Mouse (Mus musculus): Measurements from ENCODE around the gene Elovl6. TPM values are rescaled to one million over a fixed set of nuclear protein-coding genes. Genes with fewer than 3 reads are reported as not detected.

The Elovl6 gene
- total RNA-seq, 1 experiment from 2014 or later = 6.5 TPM

DNA sequence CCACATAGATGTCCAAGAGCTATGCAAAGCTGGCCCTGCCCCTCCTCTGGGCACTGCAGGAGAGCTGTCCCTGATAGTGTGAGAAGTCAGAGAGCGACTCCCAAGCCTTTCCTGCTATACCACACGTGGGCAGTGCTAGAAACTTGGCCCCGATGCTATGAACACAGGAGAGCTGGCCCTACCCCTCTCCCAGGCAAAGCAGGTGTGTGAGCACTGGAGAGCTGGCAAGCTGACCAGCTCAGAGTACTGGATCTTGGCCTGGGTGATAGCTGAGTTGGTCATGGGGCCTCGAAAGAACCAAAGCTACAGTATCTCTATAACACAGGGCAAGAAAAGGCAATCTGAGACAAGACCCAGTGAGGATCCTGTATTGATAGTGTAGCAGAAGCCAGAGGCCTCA, 124.4 kb downstream of the Elovl6 start:
- no peak for ATAC-seq (replicated peaks; ENCODE audit: insufficient number of reproducible peaks, low FRiP score, low TSS enrichment, poor library complexity, severe bottlenecking)

- ATAC-seq (replicated peaks; ENCODE audit: insufficient number of reproducible peaks, low FRiP score, low TSS enrichment, poor library complexity, severe bottlenecking) = no peak
Observed at GRCm38 (mm10) chr3:129657222-129657621, 125.1 kb downstream of the Elovl6 start.

DNA sequence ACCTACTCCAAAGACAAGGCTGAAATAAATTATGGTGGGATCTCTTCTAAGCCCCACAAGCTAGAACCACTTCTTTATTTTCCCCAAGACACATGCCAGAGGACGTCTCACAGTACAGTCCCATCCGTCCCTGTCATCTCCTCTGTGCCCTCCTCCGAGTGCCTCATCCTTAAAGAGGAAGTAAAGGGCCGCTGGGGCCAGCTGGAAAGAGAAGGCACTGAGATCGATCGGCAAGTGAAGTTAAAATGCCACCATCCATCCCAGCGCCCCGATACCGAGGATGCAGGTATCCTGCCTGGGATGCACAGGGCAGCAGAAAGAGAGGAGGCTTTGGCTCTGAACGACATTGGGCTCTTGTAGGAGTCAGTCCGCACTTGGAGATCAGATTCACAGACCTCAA, 125.6 kb downstream of the Elovl6 start:
- no peak for ATAC-seq (replicated peaks; ENCODE audit: insufficient number of reproducible peaks, low FRiP score, low TSS enrichment, poor library complexity, severe bottlenecking)

DNA sequence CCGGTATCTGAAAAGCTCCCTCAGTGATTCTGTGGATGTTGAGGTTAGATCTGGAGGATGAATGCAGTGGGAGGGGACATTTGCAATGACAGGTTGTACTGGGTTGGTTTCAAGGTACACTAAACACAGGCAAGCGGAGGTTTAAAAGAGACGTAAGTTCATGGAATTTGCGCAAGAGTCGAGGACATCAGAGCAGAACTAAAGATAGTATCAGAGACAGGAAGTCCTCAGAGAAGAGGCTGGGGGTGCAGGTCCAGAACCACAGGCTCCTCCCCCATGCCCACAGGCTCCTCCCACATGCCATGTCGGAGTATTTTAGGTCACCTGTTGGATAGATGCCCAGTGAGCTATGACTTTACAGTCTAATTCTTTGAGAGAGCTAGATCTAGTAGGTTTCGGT, 126.6 kb downstream of the Elovl6 start:
- peak; percentile 63 for ATAC-seq (replicated peaks; ENCODE audit: insufficient number of reproducible peaks, low FRiP score, low TSS enrichment, poor library complexity, severe bottlenecking)

DNA sequence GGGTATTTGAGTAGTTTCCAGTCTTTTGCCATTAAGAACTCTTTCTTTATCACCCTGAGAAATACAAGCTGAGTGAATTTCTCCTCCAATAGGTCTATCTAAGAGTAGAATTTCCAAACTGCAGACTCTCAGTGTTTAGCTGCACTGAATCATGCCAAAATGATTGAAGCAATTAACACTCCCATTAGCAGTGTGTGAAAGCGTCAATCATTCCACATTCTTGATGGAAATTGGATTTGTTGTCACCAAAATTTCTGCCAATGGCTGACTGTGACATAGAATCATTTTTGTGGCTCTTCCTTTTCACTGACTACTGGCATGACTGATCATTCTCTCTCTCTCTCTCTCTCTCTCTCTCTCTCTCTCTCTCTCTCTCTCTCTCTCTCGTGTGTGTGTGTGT, 131.8 kb downstream of the Elovl6 start:
- ATAC-seq (replicated peaks; ENCODE audit: insufficient number of reproducible peaks, low FRiP score, low TSS enrichment, poor library complexity, severe bottlenecking) = no peak

GRCm38 (mm10) chr3:129675923-129676322, 143.8 kb downstream of the Elovl6 start:
- ATAC-seq (replicated peaks; ENCODE audit: insufficient number of reproducible peaks, low FRiP score, low TSS enrichment, poor library complexity, severe bottlenecking) = no peak

DNA sequence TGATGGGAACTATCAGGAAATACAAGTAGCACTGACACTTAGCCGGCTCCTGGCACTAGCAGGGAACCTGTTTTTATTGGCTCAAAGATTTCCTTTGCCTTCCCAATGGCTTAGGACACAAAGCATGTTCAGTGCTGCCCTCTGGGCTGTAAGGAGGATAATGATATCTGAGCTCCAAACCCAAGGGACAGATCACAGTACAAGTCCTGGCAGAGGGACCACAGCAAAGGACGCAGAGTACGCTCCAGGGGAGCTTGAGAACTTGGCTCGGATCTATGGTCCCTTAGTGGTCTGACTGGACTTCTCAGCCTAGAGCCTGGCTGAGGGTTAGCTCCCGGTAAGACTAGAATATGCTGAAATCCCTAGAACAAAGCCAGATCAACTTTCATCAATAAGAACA, 148.1 kb downstream of the Elovl6 start:
- ATAC-seq (replicated peaks; ENCODE audit: insufficient number of reproducible peaks, low FRiP score, low TSS enrichment, poor library complexity, severe bottlenecking) = no peak

DNA sequence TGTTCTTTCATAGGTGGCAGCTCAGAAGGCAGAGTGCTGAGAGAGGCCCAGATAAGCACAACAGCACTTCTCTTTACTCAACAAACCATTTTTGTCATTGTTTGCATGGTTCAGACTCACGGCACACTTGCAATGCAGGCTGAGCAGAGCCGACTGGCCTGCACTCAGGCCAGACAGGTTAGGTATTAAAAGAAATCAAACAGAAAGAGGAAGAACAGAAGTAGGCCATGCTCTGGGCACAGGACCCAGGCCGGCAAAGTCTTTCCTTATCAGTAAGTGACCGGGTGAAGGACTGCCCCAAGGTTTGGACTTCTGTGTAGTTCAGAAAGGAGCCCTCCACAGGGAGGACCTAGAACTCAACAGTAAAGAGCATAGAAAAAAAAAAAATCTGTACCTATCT, 149.7 kb downstream of the Elovl6 start:
- ATAC-seq (replicated peaks; ENCODE audit: insufficient number of reproducible peaks, low FRiP score, low TSS enrichment, poor library complexity, severe bottlenecking) = no peak

- no peak for ATAC-seq (replicated peaks; ENCODE audit: insufficient number of reproducible peaks, low FRiP score, low TSS enrichment, poor library complexity, severe bottlenecking)
Observed at GRCm38 (mm10) chr3:129682389-129682788, 150.2 kb downstream of the Elovl6 start.

- ATAC-seq (replicated peaks; ENCODE audit: insufficient number of reproducible peaks, low FRiP score, low TSS enrichment, poor library complexity, severe bottlenecking) = no peak
Observed at GRCm38 (mm10) chr3:129683060-129683679, 151.0 kb downstream of the Elovl6 start.

- no peak for ATAC-seq (replicated peaks; ENCODE audit: insufficient number of reproducible peaks, low FRiP score, low TSS enrichment, poor library complexity, severe bottlenecking)
Observed at GRCm38 (mm10) chr3:129686196-129686595, 154.0 kb downstream of the Elovl6 start.

GRCm38 (mm10) chr3:129686698-129687333, 154.7 kb downstream of the Elovl6 start:
- ATAC-seq (replicated peaks; ENCODE audit: insufficient number of reproducible peaks, low FRiP score, low TSS enrichment, poor library complexity, severe bottlenecking) = no peak

GRCm38 (mm10) chr3:129687429-129687828, 155.3 kb downstream of the Elovl6 start:
- no peak for ATAC-seq (replicated peaks; ENCODE audit: insufficient number of reproducible peaks, low FRiP score, low TSS enrichment, poor library complexity, severe bottlenecking)

Other genes starting within 250 kb of the Elovl6 start
- 0.19 TPM in 1 of 3 replicates, not detected in the others for gene Enpep, start 199.6 kb upstream of the Elovl6 start, total RNA-seq (2017)
- gene Egf, start 223.0 kb downstream of the Elovl6 start, total RNA-seq (2017) = 0.87 to 1.4 TPM (median 1.4 TPM) in 3 replicates

Data from monocyte, adult 5-6 weeks (primary cell).